Mouse (Mus musculus): ENCODE measurements at regions not wholly inside any gene's neighbourhood (a gene's known extent, or its start where the extent isn't known, plus 50 kb on each side); places are given as distances from the start of the nearest gene placed in this dataset.

DNA sequence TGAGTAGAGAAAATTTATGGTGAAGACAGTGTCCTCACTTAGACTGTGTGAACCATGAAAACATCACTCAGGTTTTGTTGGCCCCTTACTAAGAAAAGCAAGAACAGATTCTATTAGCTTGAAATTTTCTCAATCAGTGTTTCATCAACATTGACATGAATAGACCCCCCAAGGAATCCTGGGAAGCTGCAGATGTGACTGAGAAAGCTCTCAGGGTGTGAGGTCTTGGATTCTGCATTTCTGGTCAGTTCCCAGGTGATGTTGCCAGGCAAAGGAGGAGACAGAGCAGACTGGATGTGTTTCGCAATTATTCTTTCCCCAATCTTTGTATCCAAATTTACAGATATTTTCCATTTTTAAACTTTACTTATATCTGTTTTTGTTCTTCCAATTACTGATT lies 1538.1 kb upstream of the Zeb2 start:
- Histone ChIP-seq H3K9ac (ENCODE audit: low read depth, low read length) (no peak overlapping the region), H3K36me3 (ENCODE audit: control insufficient read depth, insufficient read depth) (no peaks in the 10 kb centered on the region), H3K4me3 (ENCODE audit: low read depth, low read length) (no peak overlapping the region), H3K9me3 (ENCODE audit: control insufficient read depth) (no peaks in the 10 kb centered on the region), H3K4me2 (replicated peaks; ENCODE audit: low read depth) (no peak overlapping the region), H3K27me3 (replicated peaks; ENCODE audit: control insufficient read depth, insufficient read depth, low read length) (no peaks in the 10 kb centered on the region), H3K27ac (ENCODE audit: low read depth, low read length) (no peak overlapping the region), H3K4me1 (replicated peaks; ENCODE audit: control insufficient read depth, insufficient read depth, low read length) (no peaks in the 10 kb centered on the region)
- no peak for ATAC-seq
- no peak for TF ChIP-seq CTCF (IDR thresholded peaks at IDR 0.05; ENCODE audit: low read depth)
- WGBS = 90% methylated on average over 1 of the region's 1 CpGs

DNA sequence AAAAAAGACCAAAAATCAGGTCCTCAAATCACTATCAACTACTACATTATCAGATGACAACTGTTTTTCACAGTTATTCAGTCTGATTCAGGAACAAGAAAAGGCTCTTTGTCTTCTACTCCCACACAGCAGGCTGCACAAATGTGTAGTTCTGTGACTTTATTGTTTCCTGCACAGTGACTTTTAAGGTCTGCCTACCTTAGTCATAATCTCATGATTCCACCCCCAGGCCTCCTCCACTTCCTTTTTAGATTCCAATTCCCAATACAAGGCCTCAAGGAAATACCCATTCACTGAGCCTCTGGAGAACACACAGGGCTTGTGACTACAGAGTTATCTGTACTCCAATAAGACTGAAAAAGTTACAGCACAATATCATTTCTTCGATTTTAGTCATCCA lies 1535.4 kb upstream of the Zeb2 start:
- no peak for ATAC-seq
- Histone ChIP-seq H3K9me3 (ENCODE audit: control insufficient read depth) (no peaks in the 10 kb centered on the region), H3K4me3 (ENCODE audit: low read depth, low read length) (no peak overlapping the region), H3K9ac (ENCODE audit: low read depth, low read length) (no peak overlapping the region), H3K27ac (ENCODE audit: low read depth, low read length) (no peak overlapping the region), H3K27me3 (replicated peaks; ENCODE audit: control insufficient read depth, insufficient read depth, low read length) (no peaks in the 10 kb centered on the region), H3K36me3 (ENCODE audit: control insufficient read depth, insufficient read depth) (no peaks in the 10 kb centered on the region), H3K4me2 (replicated peaks; ENCODE audit: low read depth) (no peak overlapping the region), H3K4me1 (replicated peaks; ENCODE audit: control insufficient read depth, insufficient read depth, low read length) (no peaks in the 10 kb centered on the region)
- no peak for TF ChIP-seq CTCF (IDR thresholded peaks at IDR 0.05; ENCODE audit: low read depth)
- WGBS = 86% methylated on average over 1 of the region's 1 CpGs

- WGBS = 76% methylated on average over 2 of the region's 2 CpGs
- Histone ChIP-seq H3K4me1 (replicated peaks; ENCODE audit: control insufficient read depth, insufficient read depth, low read length) (no peaks in the 10 kb centered on the region), H3K4me3 (ENCODE audit: low read depth, low read length) (no peak overlapping the region), H3K9ac (ENCODE audit: low read depth, low read length) (no peak overlapping the region), H3K27ac (ENCODE audit: low read depth, low read length) (no peak overlapping the region), H3K9me3 (ENCODE audit: control insufficient read depth) (no peaks in the 10 kb centered on the region), H3K27me3 (replicated peaks; ENCODE audit: control insufficient read depth, insufficient read depth, low read length) (no peaks in the 10 kb centered on the region), H3K4me2 (replicated peaks; ENCODE audit: low read depth) (no peak overlapping the region), H3K36me3 (ENCODE audit: control insufficient read depth, insufficient read depth) (no peaks in the 10 kb centered on the region)
- TF ChIP-seq CTCF (IDR thresholded peaks at IDR 0.05; ENCODE audit: low read depth) = no peak
- no peak for ATAC-seq
Measured at GRCm38 (mm10) chr2:46646366-46646765, 1529.2 kb upstream of the Zeb2 start.

GRCm38 (mm10) chr2:46609217-46609616 lies 1492.0 kb upstream of the Zeb2 start:
- Histone ChIP-seq H3K27ac (ENCODE audit: low read depth, low read length) (no peak overlapping the region), H3K4me1 (replicated peaks; ENCODE audit: control insufficient read depth, insufficient read depth, low read length) (no peaks in the 10 kb centered on the region), H3K9me3 (ENCODE audit: control insufficient read depth) (no peaks in the 10 kb centered on the region), H3K4me3 (ENCODE audit: low read depth, low read length) (no peak overlapping the region), H3K36me3 (ENCODE audit: control insufficient read depth, insufficient read depth) (no peaks in the 10 kb centered on the region), H3K27me3 (replicated peaks; ENCODE audit: control insufficient read depth, insufficient read depth, low read length) (no peaks in the 10 kb centered on the region), H3K4me2 (replicated peaks; ENCODE audit: low read depth) (no peak overlapping the region), H3K9ac (ENCODE audit: low read depth, low read length) (no peak overlapping the region)
- no peak for TF ChIP-seq CTCF (IDR thresholded peaks at IDR 0.05; ENCODE audit: low read depth)
- ATAC-seq = no peak
- 80% methylated on average over 2 of the region's 2 CpGs for WGBS

DNA sequence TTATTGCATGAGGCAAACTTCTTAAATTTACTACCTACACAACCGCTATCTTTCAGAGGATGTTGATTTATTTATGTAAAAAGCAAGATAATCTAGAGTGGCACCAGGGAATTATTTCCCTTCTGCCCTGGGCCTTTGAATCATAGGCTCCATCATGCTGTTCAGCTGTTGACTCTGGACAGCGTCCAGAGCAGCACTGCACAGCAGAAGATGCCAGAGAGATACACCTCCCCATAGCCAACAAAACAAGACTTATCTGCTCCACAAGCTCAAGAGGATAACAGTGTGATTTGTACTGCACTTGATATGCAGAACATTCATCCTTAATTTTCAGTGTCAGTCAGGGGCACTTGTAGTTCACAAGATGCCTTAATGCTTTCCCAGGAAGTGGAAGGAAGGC lies 1464.6 kb upstream of the Zeb2 start:
- no peaks in the 10 kb centered on the region for H3K36me3 ChIP-seq (ENCODE audit: control insufficient read depth, insufficient read depth)
- H3K4me3 ChIP-seq (ENCODE audit: low read depth, low read length) = no peak overlapping the region
- WGBS = 46% methylated on average over 2 of the region's 2 CpGs
- no peaks in the 10 kb centered on the region for H3K9me3 ChIP-seq (ENCODE audit: control insufficient read depth)
- TF ChIP-seq CTCF (IDR thresholded peaks at IDR 0.05; ENCODE audit: low read depth) = no peak
- ATAC-seq = no peak
- H3K27me3 ChIP-seq (replicated peaks; ENCODE audit: control insufficient read depth, insufficient read depth, low read length) = no peaks in the 10 kb centered on the region
- H3K9ac ChIP-seq (ENCODE audit: low read depth, low read length) = no peak overlapping the region
- no peak overlapping the region for H3K4me2 ChIP-seq (replicated peaks; ENCODE audit: low read depth)
- H3K27ac ChIP-seq (ENCODE audit: low read depth, low read length) = no peak overlapping the region
- H3K4me1 ChIP-seq (replicated peaks; ENCODE audit: control insufficient read depth, insufficient read depth, low read length) = no peaks in the 10 kb centered on the region

GRCm38 (mm10) chr2:46570416-46570815 lies 1453.2 kb upstream of the Zeb2 start:
- no peaks in the 10 kb centered on the region for H3K9me3 ChIP-seq (ENCODE audit: control insufficient read depth)
- no peak overlapping the region for H3K9ac ChIP-seq (ENCODE audit: low read depth, low read length)
- no peaks in the 10 kb centered on the region for H3K27me3 ChIP-seq (replicated peaks; ENCODE audit: control insufficient read depth, insufficient read depth, low read length)
- no peak for TF ChIP-seq CTCF (IDR thresholded peaks at IDR 0.05; ENCODE audit: low read depth)
- H3K4me1 ChIP-seq (replicated peaks; ENCODE audit: control insufficient read depth, insufficient read depth, low read length) = no peaks in the 10 kb centered on the region
- no peaks in the 10 kb centered on the region for H3K36me3 ChIP-seq (ENCODE audit: control insufficient read depth, insufficient read depth)
- no peak overlapping the region for H3K27ac ChIP-seq (ENCODE audit: low read depth, low read length)
- 95% methylated on average over 2 of the region's 2 CpGs for WGBS
- H3K4me3 ChIP-seq (ENCODE audit: low read depth, low read length) = no peak overlapping the region
- ATAC-seq = no peak
- no peak overlapping the region for H3K4me2 ChIP-seq (replicated peaks; ENCODE audit: low read depth)

DNA sequence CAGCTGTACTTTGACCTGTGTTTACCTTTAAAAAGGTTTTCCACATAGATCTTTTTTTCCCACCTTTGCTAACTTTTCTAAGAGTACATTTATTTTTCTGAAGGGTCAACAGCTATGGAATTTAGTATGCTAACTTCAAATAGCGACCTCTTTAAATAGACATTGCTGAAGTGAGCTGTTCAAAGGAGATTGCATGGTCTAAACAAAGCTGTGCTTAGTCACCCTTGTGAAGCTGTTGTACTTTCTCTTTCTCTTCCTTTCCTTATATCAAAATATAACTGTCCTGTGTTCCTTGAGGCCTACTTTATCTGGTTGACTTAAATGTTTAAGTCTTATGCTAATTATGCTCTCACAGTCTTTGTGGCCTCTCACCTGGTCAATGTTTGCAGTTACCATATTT lies 1416.2 kb upstream of the Zeb2 start:
- Histone ChIP-seq H3K4me3 (ENCODE audit: low read depth, low read length) (no peak overlapping the region), H3K27me3 (replicated peaks; ENCODE audit: control insufficient read depth, insufficient read depth, low read length) (no peaks in the 10 kb centered on the region), H3K36me3 (ENCODE audit: control insufficient read depth, insufficient read depth) (no peaks in the 10 kb centered on the region), H3K4me1 (replicated peaks; ENCODE audit: control insufficient read depth, insufficient read depth, low read length) (no peaks in the 10 kb centered on the region), H3K9ac (ENCODE audit: low read depth, low read length) (no peak overlapping the region), H3K27ac (ENCODE audit: low read depth, low read length) (no peak overlapping the region), H3K9me3 (ENCODE audit: control insufficient read depth) (no peaks in the 10 kb centered on the region), H3K4me2 (replicated peaks; ENCODE audit: low read depth) (no peak overlapping the region)
- 55% methylated on average over 1 of the region's 1 CpGs for WGBS
- TF ChIP-seq CTCF (IDR thresholded peaks at IDR 0.05; ENCODE audit: low read depth) = no peak
- ATAC-seq = no peak
